Mouse (Mus musculus) embryonic facial prominence, embryonic 13.5 days (tissue): ENCODE results near the gene Sf1. TPM values are rescaled to one million over a fixed set of nuclear protein-coding genes. Genes with fewer than 3 reads are reported as not detected.

Experiments
- ATAC-seq: fragments of 200-750 bp; cut with Nextera tagmentation; 2 replicates; pipeline ENCODE4 v1.8.0; 2017; ENCODE audit warnings: low read depth; ENCODE audit not compliant: insufficient number of reproducible peaks, insufficient read depth, low FRiP score, low TSS enrichment
- H3K27ac ChIP-seq: fragments of 300-500 bp; sonication (generic); 2 replicates; pipeline ENCODE4 v1.5.1; 2015; ENCODE audit warnings: moderate library complexity, mild to moderate bottlenecking, inconsistent platforms
- H3K27me3 ChIP-seq: fragments of 300-500 bp; sonication (generic); 2 replicates; pipeline ENCODE4 v1.6.1; 2015; ENCODE audit warnings: mild to moderate bottlenecking, inconsistent platforms
- H3K36me3 ChIP-seq: fragments of 300-500 bp; sonication (generic); 2 replicates; pipeline ENCODE4 v1.6.1; 2015; ENCODE audit warnings: mild to moderate bottlenecking, inconsistent platforms
- H3K4me1 ChIP-seq: fragments of 300-500 bp; sonication (generic); 2 replicates; pipeline ENCODE4 v1.6.1; 2015; ENCODE audit warnings: inconsistent platforms
- H3K4me2 ChIP-seq: fragments of 300-500 bp; sonication (generic); 2 replicates; pipeline ENCODE4 v1.6.1; 2015; ENCODE audit warnings: moderate library complexity, mild to moderate bottlenecking, inconsistent platforms
- H3K4me3 ChIP-seq: fragments of 300-500 bp; sonication (generic); 2 replicates; pipeline ENCODE4 v1.5.1; 2015; ENCODE audit warnings: mild to moderate bottlenecking, inconsistent platforms
- H3K9ac ChIP-seq: fragments of 300-500 bp; sonication (generic); 2 replicates; pipeline ENCODE4 v1.6.1; 2015; ENCODE audit warnings: mild to moderate bottlenecking, inconsistent platforms
- H3K9me3 ChIP-seq: fragments of 300-500 bp; sonication (generic); 2 replicates; pipeline ENCODE4 v1.6.1; 2016; ENCODE audit warnings: inconsistent platforms
- WGBS: fragments of 180-500 bp; shearing (Covaris S2); methylation state at CpG from one replicate; pipeline ENCODE4 v1.1.7; 2015; ENCODE audit warnings: mixed read lengths; 5-methylcytosine and 5-hydroxymethylcytosine counted together
- polyA plus RNA-seq: library from polyadenylated mRNA; unstranded; fragments of >200 nt; fragmentation: Nextera tagmentation; extraction: Ambion mirVana; gene quantifications from 2 replicates; pipeline ENCODE4 v1.2.1, GENCODE M21; 2015

Sf1 gene
- polyA plus RNA-seq, 1 experiment from 2014 or later = 151 TPM

DNA sequence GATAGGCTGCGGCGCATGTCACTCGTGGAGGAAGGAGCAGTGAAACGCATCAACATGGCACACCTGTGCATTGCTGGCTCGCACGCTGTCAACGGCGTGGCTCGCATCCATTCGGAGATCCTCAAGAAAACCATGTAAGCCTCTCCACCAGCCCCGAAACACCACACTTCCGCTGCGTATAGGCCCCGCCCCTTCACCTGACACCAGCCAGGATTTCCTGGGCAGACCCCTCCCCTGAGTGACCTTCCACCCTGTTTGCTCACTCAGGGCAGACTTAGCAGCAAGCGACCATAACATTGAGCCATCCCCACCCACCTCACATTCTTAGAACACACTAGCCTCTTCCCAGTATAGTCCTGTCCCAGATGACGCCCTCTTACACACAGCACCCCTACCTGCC, 26.3 kb downstream of the Sf1 start:
- ATAC-seq = no peak
- Histone ChIP-seq H3K4me1 (peaks cover 17% of the 10 kb centered on the region), H3K4me3 (peak overlapping the region; percentile 34), H3K9ac (peak overlapping the region; percentile 49; the same call in 1 of the 2 replicates), H3K4me2 (peak overlapping the region; percentile 58), H3K9me3 (no peaks in the 10 kb centered on the region), H3K27ac (no peak overlapping the region), H3K27me3 (peaks cover 14% of the 10 kb centered on the region; the same call in 1 of the 2 replicates), H3K36me3 (no peaks in the 10 kb centered on the region)
- WGBS = 2% methylated on average over 16 of the region's 16 CpGs

GRCm38 (mm10) chr19:6390251-6390650, 26.8 kb downstream of the Sf1 start:
- Histone ChIP-seq H3K27ac (no peak overlapping the region), H3K4me1 (peaks cover 12% of the 10 kb centered on the region), H3K9ac (no peak overlapping the region), H3K9me3 (no peaks in the 10 kb centered on the region), H3K4me3 (0 out of 2 replicates have a peak overlapping the region, but pooled peaks have one; percentile 34), H3K36me3 (no peaks in the 10 kb centered on the region), H3K27me3 (peaks cover 14% of the 10 kb centered on the region; the same call in 1 of the 2 replicates), H3K4me2 (peak overlapping the region; percentile 58)
- ATAC-seq = no peak
- 53% methylated on average over 6 of the region's 6 CpGs for WGBS

DNA sequence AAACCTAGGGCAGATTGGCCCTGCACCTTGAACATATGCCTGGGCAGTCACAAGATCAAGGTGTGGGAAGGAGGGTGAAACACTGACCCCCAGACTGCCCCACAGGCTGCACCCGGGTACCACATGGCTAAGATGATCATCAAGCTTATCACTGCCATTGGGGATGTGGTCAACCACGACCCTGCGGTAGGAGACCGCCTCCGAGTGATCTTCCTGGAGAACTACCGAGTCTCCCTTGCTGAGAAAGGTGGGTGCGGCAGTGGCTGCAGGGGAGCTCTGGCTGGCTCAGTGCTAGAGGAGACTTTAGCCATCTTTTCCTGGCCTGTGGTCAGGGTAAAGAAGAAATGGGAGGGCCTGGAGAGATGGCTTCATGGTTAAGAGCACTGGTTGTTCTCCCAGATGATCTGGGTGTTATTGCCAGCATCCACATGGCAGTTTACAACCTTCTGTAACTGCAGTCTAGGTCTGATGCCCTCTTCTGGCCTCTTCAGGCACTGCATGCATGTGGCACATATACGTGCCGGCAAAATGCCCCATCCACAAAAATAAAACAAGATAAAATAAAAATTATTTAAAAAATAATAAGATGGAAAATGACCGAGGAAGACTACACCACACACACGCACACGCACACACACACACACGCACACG, 29.4 kb downstream of the Sf1 start:
- H3K9me3 ChIP-seq = no peaks in the 10 kb centered on the region
- H3K27me3 ChIP-seq = peaks cover 21% of the 10 kb centered on the region
- H3K36me3 ChIP-seq = no peaks in the 10 kb centered on the region
- H3K9ac ChIP-seq = no peak overlapping the region
- H3K4me3 ChIP-seq = no peak overlapping the region
- no peak overlapping the region for H3K4me2 ChIP-seq
- H3K4me1 ChIP-seq = peaks cover 10% of the 10 kb centered on the region
- 90% methylated on average over 14 of the region's 14 CpGs for WGBS
- no peak for ATAC-seq
- no peak overlapping the region for H3K27ac ChIP-seq

DNA sequence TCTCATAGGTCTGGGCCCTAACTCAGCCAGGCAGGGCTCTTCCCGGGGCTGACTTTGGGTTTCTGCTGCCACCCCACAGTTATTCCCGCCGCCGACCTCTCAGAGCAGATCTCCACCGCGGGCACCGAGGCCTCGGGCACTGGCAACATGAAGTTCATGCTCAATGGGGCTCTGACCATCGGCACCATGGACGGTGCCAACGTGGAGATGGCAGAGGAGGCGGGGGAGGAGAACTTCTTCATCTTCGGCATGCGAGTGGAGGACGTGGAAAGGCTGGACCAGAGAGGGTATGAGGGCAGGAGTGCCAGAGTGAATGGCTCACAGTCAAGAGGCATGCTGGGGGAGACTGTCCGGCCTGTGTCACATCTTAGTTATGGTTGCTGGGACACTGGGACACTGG, 30.1 kb downstream of the Sf1 start:
- H3K9ac ChIP-seq = no peak overlapping the region
- no peaks in the 10 kb centered on the region for H3K9me3 ChIP-seq
- ATAC-seq = no peak
- 84% methylated on average over 16 of the region's 16 CpGs for WGBS
- H3K27me3 ChIP-seq = peaks cover 26% of the 10 kb centered on the region
- H3K4me3 ChIP-seq = no peak overlapping the region
- no peak overlapping the region for H3K27ac ChIP-seq
- H3K4me2 ChIP-seq = no peak overlapping the region
- H3K36me3 ChIP-seq = no peaks in the 10 kb centered on the region
- peaks cover 14% of the 10 kb centered on the region for H3K4me1 ChIP-seq

GRCm38 (mm10) chr19:6396237-6396636, 32.7 kb downstream of the Sf1 start:
- Histone ChIP-seq H3K36me3 (no peaks in the 10 kb centered on the region), H3K9ac (no peak overlapping the region), H3K27ac (no peak overlapping the region), H3K27me3 (peaks cover 41% of the 10 kb centered on the region), H3K4me3 (no peak overlapping the region), H3K9me3 (no peaks in the 10 kb centered on the region), H3K4me2 (no peak overlapping the region), H3K4me1 (peaks cover 29% of the 10 kb centered on the region)
- no peak for ATAC-seq
- WGBS = 90% methylated on average over 5 of the region's 5 CpGs

DNA sequence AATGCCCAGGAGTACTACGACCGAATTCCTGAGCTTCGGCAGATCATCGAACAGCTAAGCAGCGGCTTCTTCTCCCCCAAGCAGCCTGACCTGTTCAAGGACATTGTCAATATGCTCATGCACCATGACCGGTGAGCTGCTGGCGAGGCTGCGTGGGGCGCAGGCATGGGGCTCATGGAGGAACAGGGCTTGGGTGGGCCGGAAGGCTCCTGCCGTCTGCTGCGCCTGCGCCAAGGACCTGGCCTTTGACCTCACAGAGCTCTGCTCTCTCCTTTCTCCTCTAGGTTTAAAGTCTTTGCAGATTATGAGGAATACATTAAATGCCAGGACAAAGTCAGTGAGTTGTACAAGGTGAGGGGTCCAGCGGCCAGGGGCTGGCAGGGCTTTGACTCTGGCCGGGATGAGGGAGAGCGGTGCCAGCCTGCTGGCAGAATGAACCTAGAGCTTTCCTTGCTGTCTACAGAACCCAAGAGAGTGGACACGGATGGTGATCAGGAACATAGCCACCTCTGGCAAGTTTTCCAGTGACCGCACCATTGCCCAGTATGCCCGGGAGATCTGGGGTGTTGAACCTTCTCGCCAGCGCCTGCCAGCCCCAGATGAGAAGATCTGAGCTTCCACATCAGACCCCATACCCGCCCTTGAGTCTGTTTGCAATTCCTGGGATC, 34.2 kb downstream of the Sf1 start:
- 82% methylated on average over 22 of the region's 22 CpGs for WGBS
- Histone ChIP-seq H3K4me1 (peaks cover 42% of the 10 kb centered on the region), H3K4me3 (no peak overlapping the region), H3K4me2 (no peak overlapping the region), H3K27me3 (peaks cover 55% of the 10 kb centered on the region), H3K27ac (no peak overlapping the region), H3K36me3 (no peaks in the 10 kb centered on the region), H3K9ac (no peak overlapping the region), H3K9me3 (no peaks in the 10 kb centered on the region)
- no peak for ATAC-seq

GRCm38 (mm10) chr19:6398447-6399284, 35.2 kb downstream of the Sf1 start:
- Histone ChIP-seq H3K9ac (peak overlapping the region; percentile 75; the same call in 1 of the 2 replicates), H3K9me3 (no peaks in the 10 kb centered on the region), H3K27me3 (peaks cover 65% of the 10 kb centered on the region), H3K36me3 (no peaks in the 10 kb centered on the region), H3K4me1 (peaks cover 49% of the 10 kb centered on the region), H3K4me2 (peak overlapping the region; percentile 99), H3K4me3 (peak overlapping the region; percentile 64), H3K27ac (peak overlapping the region; percentile 7; the same call in 1 of the 2 replicates)
- under 1% methylated on average over 39 of the region's 39 CpGs for WGBS
- ATAC-seq = peak; percentile 49

DNA sequence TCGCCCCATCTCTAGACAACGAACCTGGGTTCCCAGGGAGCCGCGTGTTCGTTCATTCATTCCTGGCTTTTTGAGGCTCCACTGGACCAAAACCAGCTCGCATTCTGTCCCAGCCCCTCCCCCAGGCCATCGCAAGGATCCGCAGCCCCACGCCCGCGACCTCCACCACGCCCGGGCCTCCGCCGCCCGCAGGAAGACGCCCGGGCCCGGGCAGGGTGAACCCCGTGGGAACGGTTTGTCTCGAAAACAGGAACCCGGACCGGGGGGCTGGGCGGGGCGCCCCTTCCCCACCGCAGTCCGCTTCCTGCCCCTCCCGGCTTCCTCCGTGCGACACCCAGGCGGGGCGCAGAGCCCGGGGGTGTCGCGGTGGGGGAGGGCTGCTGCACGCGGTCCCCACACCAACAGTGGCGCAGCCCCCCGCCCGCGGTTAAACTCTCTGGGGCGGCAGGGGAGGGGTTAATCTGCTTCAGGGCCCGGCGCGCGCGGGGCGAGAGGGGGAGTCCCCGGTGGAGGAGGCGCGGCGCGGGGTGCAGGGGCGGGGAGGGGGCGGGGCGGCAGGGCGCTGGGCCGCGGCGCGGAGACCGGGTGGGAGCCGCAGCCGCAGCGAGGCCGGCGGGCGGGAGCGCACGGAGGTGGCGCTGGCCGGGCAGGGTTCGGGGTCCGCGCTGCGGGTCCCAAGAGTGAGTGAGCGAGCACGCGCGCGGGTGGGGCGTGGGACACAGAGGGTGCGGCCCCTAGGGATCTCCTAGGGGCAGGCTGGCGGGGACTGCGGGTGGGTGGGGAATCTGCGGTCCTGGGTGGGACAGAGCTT, 36.0 kb downstream of the Sf1 start, which contains the start of gene Rasgrp2:
TSS of gene Rasgrp2 (plus strand) at position 56 of the 811 bp plus-strand sequence.
- under 1% methylated on average over 79 of the region's 87 CpGs for WGBS
- Histone ChIP-seq H3K4me2 (peak within 1 kb of the TSS; percentile 99), H3K27ac (peak within 1 kb of the TSS; percentile 33), H3K9me3 (no peaks in the 10 kb centered on the region), H3K27me3 (peaks cover 68% of the 10 kb centered on the region), H3K36me3 (no peaks in the 10 kb centered on the region), H3K4me1 (peaks cover 49% of the 10 kb centered on the region), H3K9ac (peak within 1 kb of the TSS; percentile 75), H3K4me3 (peak within 1 kb of the TSS; percentile 64)
- no peak for ATAC-seq

DNA sequence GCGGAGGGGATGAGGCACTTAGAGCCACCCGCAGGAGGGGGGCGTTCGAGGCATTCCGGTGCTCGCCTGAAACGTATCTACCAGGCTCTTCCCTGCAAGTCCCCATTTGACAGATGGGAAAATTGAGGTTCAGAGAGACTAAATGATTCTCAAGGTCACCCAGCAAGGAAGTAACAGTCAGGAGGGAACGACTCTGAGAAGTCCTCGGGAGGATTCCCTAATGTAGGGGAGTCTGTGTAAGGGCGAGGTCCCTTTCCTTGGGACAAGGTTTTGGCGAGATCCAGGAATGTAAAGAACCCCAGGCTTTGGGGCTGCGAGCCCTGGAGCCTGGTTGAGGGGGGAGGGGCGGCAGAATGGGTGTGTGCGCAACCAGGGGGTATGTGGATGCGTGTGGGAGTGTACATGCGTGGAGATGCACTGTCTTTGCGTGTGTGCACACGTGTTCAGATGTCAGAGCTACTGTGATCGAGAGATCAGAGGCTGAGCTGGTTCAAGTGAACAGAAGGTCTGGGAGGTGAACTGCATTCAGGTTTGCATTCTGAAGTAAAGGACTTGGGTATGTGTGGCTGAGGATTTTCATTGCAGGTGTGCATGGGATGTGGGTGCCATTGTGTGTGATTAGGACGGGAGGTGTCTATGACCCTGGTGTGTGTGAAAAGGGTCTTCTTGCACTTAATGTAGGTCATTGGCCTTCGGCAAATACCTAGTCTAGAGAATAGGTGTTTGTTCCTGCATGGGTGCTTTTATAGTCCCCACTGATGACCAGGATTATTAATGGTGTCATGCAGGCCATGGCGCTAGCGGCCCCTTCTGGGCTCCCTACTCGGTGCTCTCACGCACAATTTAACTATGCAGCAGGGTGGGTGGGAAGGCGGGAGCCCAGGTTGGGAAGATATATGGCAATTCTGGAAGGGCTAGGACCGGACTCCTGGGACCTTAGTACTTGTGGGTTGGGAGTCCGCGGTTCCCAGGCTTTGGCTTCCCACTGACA, 36.9 kb downstream of the Sf1 start:
- 4% methylated on average over 29 of the region's 29 CpGs for WGBS
- ATAC-seq = no peak
- H3K4me1 ChIP-seq = peaks cover 49% of the 10 kb centered on the region

More for the DNA sequence above, 36.9 kb downstream of the Sf1 start:
- peak overlapping the region; percentile 99 for H3K4me2 ChIP-seq
- H3K27me3 ChIP-seq = peaks cover 68% of the 10 kb centered on the region
- no peaks in the 10 kb centered on the region for H3K9me3 ChIP-seq
- H3K27ac ChIP-seq = peak overlapping the region; percentile 33; the same call in 1 of the 2 replicates
- H3K9ac ChIP-seq = peak overlapping the region; percentile 75
- no peaks in the 10 kb centered on the region for H3K36me3 ChIP-seq
- peak overlapping the region; percentile 64 for H3K4me3 ChIP-seq
